Mouse (Mus musculus): ENCODE measurements at regions not wholly inside any gene's neighbourhood (a gene's known extent, or its start where the extent isn't known, plus 50 kb on each side); places are given as distances from the start of the nearest gene placed in this dataset.
A peak's percentile ranks its signal among the peaks of the same experiment; 100 is the strongest.
"Not testable (repeated sequence)": the region's sequence is repeated elsewhere in the genome, so short reads cannot be mapped to it uniquely, and the experiment has no call there.

DNA sequence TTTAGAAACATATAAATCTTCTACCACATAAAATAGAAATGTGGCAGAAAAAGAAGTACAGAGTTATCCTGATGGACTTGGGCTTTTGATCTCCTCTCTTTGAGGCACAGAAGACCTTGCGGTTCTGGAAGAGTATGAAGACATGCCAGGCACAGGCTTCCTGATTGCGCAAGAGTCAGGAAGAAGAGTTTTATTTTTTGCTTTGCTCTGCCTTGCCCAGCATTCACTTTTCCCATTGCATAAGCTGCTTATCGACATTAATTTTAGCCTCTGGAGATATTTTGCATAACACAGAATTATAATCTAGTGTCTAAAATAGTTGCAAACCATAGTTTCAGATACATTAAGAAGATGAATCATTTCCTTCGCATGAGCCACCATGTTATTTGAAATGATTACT, 627.8 kb upstream of the Slc8a1 start:
- no peak for DNase-seq

DNA sequence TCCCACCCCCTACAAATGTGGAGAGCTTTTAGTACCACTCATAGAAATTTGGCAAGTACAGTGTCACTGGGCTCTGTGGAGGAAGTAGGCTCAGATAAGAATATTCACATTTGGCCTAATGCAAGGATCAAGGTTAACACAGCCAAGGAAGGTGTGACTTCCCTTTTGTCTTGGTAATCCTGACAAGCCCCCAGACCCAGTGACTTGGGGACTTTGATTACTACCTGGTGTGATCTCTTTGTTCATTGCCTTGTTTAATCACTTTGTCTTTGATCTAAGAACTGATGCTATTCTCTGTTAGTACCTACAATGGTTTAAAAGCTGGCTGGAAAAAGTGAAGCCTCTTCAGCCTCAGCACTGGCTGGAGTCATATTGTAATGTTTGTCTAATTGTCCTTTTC, 610.5 kb upstream of the Slc8a1 start:
- no peak for DNase-seq

DNA sequence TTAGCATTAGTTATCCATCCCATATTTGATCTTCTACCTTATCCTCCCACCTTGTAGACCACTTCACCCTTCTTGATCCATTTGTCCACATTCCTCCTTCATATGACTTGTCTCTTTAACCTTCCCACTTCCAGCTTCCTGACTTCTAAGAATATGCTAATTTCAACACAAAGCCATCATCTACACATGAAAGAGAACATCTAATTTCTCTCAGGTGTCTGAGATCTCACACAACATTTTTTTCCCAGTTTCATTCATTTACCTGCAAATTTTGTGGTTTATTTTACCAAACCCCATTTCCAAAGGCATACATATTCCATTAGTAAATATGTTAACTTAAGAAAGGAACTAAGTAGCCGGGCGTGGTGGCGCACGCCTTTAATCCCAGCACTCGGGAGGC, 593.3 kb upstream of the Slc8a1 start:
- DNase-seq, result no peak

DNA sequence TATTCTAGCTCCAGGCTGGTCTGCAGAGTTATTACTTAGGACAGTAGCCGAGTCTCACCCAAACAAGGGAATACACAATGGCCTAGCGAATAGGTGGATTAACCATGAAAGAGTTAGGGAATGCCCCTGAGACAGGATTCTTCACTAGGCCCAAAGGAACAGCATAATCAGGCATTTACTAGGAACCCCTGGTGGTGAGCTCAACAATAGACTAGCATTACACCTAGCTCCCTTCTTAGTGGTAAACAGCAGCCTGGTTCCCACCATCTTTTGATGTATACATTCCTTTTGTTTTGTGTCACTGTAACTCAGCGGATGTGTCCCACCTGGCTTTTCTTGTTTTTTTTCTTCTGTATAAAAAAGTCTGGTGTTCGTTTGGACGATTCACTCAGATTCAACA, 574.0 kb upstream of the Slc8a1 start:
- DNase-seq, result no peak

DNA sequence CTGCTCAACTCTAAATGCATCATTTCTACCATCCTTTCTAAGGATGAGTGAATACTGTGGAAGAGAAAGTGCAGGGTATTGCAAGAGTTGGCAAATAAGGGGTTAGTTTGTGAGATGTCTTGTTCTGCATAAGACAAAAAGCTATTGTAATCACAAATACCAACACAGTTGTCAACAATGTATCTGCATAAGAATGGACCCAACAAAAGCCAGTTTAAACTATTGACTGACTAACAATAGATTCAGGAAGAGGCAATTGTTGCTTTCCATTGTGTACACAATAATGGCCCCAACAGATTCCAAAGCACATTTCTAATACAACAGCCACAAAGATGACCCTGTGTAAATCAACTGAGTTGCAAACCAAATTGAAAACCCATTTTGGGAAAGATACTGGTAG, 568.2 kb upstream of the Slc8a1 start:
- DNase-seq, result no peak

DNA sequence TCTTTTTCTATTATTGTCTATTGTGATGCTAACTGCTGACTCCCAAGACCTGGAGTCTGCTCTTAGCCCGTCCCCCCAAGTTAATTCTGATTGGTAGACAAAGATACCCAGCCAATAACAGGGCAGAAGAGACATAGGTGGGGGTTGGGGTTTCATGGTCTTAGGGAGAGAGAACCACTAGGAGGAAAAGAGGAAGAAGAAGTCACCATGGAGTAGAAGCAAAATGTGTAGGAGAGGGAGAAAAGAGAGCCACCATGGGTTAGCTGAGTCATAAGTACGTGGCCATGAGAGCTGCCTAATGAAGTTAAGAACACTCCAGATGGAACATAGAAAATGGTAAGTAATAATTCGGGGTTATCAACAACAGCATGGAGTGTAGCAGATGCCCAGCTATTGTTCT, 539.6 kb upstream of the Slc8a1 start:
- DNase-seq, result no peak

DNA sequence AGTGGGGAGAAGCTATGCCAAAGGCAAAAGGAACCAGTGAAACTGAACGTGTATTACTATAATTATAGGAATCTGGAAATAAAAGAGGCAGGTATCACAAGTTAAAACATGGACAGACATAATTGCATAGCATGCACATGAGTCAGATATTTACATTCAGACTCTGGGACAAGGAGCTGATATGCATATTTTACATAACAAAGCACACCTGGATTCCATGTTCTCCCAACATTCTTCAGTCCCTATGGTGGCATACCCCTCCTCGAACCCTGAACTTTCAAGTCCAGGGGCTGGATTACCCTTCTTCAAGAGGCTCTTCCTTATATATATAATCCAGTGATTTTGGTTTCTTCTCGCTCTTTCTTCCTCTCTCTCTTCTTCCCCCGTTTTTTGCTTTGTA, 535.8 kb upstream of the Slc8a1 start:
- DNase-seq, result no peak

DNA sequence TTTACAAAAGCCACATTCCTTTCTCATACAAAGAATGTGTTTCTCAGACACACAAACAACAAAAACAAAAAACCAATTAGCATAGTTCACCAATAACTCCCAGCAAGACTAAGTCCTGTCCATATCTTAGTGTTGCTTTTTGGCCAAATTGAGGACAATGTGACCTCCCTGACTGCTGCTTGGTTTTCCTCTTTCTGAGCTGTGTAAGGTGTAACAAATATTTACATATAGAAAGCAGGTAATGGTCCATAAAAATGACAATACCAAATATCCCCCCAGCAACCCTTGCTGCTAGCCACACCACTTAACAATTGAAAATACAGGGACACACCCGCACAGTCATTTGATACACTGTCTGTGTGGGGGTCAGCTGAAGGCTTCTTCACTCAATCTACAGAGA, 534.7 kb upstream of the Slc8a1 start:
- no peak for DNase-seq

DNA sequence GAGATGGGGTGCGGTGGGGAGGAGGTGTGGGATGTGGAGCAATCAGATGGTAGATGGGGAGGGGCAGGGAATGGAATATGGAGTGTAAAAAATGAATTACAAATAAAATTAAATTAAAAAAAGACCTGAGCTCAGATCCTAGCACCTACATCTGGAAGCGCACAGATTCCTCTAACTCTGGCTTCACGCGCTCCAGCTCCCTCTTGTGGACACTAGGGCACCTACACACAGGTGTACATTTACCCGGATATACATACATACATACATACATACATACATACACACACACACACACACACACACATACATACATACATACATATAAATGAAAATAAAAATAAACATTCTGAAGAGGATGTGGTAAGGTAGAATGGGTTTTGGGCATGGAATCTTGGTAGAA, 528.7 kb upstream of the Slc8a1 start:
- not testable (repeated sequence) for DNase-seq

DNA sequence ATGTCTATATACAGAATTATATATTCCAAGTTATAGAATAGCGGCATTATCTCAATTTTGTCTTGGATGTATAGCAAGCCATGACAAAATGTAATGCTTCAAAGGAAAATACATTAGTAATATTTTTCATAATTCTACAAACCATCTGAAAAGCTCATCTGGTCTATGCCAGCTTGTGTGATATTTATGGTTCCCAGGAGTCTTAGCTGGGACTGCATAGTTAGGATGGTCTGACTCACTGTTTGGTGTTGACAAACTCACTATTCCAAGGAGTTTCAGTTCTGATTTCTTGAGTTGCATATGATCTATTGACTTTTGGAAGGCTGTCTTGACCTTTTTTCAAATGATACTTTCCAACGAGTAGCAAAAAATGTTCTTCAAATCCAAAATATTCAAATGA, 514.2 kb upstream of the Slc8a1 start:
- no peak for DNase-seq

DNA sequence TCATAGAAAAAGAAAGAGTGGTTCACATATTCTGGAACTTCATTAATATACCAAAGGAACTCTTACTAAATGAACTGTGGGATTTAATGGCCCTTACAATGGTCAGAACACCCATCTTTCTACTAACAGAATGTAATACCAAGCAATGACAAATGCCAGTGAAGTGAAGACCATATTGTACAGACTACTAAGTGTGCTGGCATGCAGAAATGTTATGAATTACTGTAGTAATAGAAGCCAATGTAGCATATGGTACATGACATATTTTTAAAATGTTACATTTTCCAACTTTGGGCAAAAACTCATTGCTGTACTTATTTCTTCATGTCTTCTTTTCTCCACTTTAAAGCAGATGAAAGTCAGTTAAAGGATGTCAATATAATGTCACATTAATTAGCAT, 513.7 kb upstream of the Slc8a1 start:
- no peak for DNase-seq

DNA sequence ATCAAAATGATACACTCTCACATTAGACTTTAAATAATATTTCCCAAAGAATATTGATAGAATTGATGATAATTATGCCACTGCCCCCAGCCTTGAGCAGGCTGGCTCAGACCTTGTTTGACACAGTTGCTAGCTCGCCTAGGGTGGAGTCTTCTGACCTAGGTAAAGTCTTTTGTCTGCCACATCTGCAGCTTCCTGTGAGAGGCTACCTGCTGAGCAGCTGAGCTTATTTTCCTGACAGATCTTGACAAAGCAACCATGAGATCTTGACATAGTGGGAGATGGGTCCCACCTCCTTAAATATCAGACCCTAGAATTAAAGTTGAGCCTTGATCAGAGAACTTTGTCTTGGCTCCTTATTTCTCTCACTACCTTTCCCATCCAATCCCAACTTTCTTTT, 500.2 kb upstream of the Slc8a1 start:
- no peak for DNase-seq

DNA sequence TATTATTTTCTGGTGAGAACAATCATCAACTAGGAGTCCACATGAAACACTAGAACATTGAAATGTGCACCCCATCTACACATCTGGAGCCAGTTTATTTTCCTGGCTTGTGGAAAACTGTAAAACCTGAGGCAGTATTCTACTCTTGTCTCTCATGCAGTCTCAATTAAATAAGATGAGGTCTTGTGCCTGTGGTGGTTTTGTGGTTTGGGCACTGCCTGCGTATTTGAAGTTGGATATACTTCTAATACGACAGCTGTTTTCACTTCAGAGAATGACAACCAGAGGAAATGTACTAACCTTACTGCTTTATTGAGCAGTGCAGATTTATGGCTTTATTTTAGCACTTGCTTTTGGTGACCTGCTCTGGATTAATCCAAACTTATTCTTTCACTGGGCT, 499.3 kb upstream of the Slc8a1 start:
- DNase-seq, result no peak

DNA sequence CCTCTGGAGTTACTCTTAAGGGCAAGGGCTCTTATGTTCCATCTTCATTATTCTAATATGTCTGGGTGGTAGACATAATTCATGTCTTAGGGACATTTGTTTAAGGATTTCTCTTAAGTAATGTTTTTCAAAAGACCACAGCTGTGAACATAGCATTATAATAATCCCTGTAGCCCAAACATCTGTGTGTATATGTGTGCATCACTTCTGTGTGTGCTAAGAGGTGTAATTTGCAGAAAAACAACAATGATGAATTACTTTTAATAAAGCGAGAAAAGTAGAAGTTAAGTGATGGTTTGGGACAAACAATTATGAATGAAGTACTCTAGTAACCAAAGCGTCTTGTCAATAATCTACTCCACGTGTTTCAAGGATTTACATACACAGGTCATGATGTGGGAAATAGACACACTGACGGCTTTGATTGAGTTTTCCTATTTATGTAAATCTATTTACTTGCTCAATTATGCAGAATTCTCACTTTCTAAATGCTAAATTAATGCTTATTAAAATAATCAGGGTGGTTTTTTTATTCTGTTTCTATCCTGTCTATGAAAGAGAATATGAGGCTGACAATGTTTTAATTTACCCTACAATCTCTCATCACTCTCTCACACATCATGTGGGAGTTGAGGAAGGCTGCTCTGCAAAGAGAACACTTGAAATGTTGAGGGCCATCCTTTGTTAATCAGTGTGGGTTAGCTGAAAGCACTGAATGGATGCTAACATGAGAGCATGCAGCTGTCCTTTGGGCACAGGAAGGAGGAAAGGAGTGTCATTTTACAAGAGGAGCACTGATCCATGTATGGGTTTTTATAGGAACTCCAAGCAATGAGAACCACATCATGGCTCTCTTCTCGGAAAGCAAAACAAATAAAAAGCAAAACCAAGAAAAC, 477.8 kb upstream of the Slc8a1 start:
- DNase-seq, result no peak

DNA sequence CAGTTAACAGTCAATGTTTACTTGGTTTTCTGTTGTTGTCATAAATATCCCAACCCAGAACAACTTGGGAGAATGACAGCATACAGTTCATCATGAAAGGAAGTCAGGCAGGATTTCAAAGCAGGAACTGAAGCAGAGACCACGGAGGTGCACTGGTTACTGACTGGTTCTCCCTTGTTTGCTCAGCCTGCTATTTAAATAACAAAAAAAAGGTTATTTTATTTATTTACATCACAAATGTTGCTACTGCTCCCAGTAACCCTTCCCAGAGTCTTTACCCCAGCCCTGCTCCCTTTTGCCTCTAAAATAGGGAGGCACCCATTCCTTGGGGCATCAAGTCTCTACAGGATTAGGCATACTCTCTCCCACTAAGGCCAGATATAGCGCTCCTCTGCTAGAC, 461.8 kb upstream of the Slc8a1 start:
- DNase-seq, result no peak

DNA sequence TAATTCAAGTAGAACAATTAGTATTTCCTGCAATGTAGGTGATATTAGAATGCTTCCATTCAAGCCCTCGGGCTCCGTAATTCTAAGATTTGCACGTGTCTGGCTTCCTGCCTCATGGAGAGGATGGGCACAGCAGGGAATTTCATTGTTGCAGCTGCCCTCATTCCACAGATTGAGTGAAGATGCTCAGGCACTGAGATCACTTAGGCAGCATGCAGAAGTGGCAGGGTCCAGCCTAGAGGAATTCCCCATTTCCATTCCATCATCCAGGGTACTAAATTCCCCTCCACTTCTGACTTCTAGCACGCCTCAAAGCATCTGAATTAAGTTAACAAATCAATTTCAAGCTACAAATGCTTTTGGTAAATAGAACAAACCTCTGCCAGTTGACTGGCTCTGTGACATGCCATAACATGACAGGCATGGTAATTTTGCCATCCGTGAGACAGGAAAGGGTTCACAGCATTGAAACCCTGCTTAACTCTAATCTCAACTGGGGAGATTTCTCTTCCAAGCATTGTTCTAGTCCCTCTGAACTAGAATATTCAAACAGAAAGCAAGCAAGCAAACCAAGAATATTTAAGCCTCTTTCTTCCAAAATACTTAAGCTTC, 461.0 kb upstream of the Slc8a1 start:
- peak; percentile 1 for DNase-seq

DNA sequence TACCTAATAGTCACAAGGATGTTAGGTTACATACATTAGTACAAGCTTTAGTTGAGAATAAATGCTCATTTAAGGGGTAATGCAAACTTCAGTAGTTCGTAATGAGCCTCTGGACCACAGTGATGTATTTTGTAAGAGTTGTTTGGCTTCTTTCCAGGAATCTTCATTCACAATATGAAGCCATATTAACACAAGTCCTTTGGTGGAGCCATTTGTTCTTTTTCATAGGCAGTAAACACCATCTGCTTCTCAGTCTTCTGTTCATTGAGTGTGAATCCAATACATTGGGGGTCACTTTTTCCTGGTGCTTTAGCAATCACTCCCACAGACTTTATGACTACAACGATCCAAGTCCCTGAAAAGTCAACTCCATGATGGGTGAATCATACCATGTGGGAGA, 446.1 kb upstream of the Slc8a1 start:
- DNase-seq, result no peak

DNA sequence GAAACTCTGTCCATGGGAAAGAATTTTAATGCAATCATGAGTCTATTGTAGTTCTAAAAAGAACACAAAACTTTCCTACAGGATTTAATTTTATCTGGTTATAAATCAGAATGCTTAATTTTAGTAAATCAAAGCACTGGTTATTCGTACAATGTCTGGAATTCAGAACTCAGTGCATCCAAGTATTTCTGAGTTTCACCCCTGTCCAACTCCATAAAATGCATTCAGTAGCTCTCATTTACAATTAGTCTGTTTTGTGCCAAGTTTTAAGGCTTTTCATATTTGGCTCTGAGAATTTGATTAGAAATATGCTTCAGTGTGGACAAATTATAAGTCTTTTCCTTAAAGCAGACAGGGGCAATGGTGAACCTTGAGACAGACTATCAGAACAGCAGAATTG, 433.0 kb upstream of the Slc8a1 start:
- DNase-seq, result no peak

DNA sequence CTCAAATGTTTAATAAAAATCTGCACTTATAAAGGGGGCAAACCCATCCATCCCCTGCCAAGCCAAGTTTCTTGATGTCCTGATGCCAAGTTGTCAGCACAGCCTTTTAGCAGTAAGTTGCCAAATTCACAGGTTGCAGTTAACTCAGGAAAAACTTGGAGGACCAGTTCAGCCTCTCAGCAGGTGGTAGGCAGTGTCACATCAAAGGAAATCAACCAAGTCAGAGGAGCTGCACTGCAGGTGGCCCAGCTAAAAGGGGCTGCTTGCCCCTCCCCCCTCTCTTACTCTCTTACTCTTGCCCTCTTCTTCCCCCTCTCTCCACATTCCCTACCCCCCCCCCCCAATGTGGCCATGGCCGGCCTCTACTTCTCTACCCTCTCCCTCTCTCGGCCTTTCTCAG, 415.3 kb upstream of the Slc8a1 start:
- no peak for DNase-seq

DNA sequence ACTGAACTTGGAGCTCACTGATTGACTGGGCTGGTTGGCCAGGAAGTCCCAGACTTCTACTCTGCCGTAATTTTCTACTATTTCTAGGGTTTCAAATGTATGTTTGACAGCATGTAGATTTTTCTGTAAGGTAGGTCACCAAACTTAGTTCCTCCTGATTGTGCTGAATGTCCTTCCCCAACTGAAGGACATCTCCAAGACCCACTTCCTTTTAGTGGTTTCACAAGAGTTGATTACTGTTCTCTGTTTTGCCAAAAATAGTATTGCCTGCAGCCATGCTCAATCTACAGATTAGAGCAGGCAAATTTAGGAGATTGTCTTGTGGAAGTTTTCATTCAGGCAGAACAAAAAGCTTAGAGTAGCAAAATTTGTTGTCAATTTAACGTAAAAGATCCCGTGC, 396.7 kb upstream of the Slc8a1 start:
- no peak for DNase-seq

DNA sequence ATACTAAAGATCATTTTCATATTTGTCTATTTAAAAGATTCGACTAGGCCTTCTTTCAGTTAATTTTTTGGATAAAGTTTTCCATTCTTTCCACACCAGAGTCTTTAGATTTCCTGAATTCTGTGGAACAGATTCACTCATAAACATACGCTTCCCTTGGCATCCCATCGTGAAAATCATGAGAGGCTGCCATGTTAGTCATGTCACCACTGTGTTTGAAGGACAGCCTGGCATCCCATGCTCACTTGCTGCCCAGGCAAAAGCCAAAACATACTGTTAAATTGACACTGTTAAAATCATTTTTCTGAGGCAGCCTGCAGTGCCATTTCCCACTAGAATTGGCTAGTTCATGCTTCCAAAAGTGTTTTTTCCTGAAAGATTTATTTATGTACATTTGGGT, 394.8 kb upstream of the Slc8a1 start:
- DNase-seq, result no peak

DNA sequence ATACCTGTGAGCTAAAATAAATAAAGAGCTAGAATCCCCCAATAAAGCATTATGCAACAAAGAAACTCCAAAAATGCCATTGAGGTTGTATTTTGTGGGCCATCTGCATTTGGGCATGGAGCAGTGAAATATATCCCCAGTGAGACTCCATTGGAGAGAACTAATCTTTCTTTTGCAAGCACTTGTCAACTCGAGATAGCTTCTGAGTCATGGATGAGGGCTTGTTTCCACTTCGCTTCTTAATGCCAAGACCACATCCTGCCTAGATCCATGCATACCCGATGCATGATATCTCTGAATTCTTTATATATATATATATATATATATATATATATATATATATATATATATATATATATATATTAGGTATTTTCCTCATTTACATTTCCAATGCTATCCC, 349.0 kb upstream of the Slc8a1 start:
- no peak for DNase-seq

DNA sequence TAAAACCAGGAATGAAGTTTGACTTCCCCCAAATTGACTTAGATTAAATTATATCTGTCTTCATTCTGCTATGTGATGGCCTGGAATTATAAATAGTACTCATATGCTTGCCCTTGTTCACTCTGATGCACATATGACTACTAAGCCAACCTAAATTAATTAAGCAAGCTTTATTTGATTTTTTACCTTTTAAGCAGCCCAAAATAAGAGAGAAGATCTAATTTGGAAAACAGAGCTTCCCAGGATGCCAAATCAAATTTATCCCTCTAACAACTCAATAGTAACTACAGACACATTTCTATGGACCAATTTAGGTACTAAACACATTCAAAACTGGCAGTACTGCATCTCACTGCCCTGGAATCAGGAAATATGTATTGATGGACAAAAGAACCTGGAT, 342.1 kb upstream of the Slc8a1 start:
- DNase-seq, result no peak

Data from cerebellum, adult 9-10 months (tissue).